Mouse (Mus musculus) kidney, adult 2 months (tissue): ENCODE measurements around the gene Dcaf8. TPM values are rescaled to one million over a fixed set of nuclear protein-coding genes. Genes with fewer than 3 reads are reported as not detected.

Experiments used
- DNase-seq: peaks from one replicate; pipeline ENCODE4 v3.0.0; 2021
- H3K27ac ChIP-seq: fragments of 200-500 bp; 2 replicates; pipeline ENCODE4 v1.5.1; 2012; ENCODE audit warnings: low read depth, low read length, control low read depth, inconsistent platforms; ENCODE audit not compliant: insufficient read depth
- H3K27me3 ChIP-seq: fragments of 200-500 bp; replicated peaks from 2 replicates; pipeline ENCODE4 v1.6.1; 2012; ENCODE audit warnings: mild to moderate bottlenecking, moderate library complexity, low read length, inconsistent platforms; ENCODE audit not compliant: control insufficient read depth, insufficient read depth
- H3K36me3 ChIP-seq: fragments of 200-500 bp; 2 replicates; pipeline ENCODE4 v1.6.1; 2012; ENCODE audit warnings: mild to moderate bottlenecking, moderate library complexity, low read length, inconsistent platforms; ENCODE audit not compliant: control insufficient read depth, insufficient read depth
- H3K4me1 ChIP-seq: fragments of 200-500 bp; 2 replicates; pipeline ENCODE4 v1.6.1; 2011; ENCODE audit warnings: low read length; ENCODE audit not compliant: control insufficient read depth, insufficient read depth
- H3K4me3 ChIP-seq: fragments of 200-500 bp; 2 replicates; pipeline ENCODE4 v1.5.1; 2011; ENCODE audit warnings: mild to moderate bottlenecking, low read depth, low read length, control low read depth; ENCODE audit not compliant: insufficient read depth
- CTCF ChIP-seq: fragments of 200-500 bp; conservative IDR thresholded peaks from 2 replicates; pipeline ENCODE4 v1.5.1; 2011; ENCODE audit warnings: low read depth, mild to moderate bottlenecking, control low read depth, low read length, moderate library complexity, mixed read lengths; ENCODE audit not compliant: insufficient read depth, insufficient read length
- POLR2A ChIP-seq: fragments of 200-500 bp; IDR thresholded peaks from one replicate; pipeline ENCODE4 v1.6.1; 2011; ENCODE audit warnings: low read depth, low read length, control low read depth
- WGBS: fragments of 180-500 bp; shearing (Covaris S2); methylation state at CpG from one replicate; pipeline ENCODE4 v1.1.7; 2018; 5-methylcytosine and 5-hydroxymethylcytosine counted together
- polyA plus RNA-seq: library from polyadenylated mRNA; depleted of rRNA; stranded (reverse); fragments of >200 nt; gene quantifications from 2 replicates; pipeline ENCODE4 v1.2.3, GENCODE M21; 2012

The Dcaf8 gene
- polyA plus RNA-seq, 1 experiment = 95.1 TPM

DNA sequence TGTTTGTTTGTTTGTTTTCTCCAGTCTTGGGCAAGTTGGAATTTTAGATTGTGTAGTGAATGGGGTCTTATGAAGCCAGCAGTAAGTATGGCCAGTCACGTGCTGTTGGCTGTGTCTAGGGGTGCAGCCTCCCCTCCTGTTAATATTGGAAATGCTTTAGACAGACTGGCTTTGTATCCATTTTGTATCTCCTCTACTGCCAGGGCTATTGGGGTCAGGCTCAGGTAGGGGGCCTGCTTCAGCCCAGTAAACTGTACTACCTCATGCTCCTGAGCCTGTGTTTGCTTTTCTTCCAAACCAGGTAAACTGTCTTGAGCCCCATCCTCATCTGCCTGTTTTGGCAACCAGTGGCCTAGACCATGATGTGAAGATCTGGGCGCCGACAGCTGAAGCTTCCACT, 44.3 kb downstream of the Dcaf8 start:
- TF ChIP-seq POLR2A (no peak), CTCF (no peak)
- H3K27me3 ChIP-seq = no peaks in the 10 kb centered on the region
- no peak overlapping the region for H3K4me3 ChIP-seq
- H3K4me1 ChIP-seq = no peaks in the 10 kb centered on the region
- H3K36me3 ChIP-seq = peaks cover 10% of the 10 kb centered on the region
- H3K27ac ChIP-seq = no peak overlapping the region
- DNase-seq = no peak
- 90% methylated on average over 3 of the region's 3 CpGs for WGBS

DNA sequence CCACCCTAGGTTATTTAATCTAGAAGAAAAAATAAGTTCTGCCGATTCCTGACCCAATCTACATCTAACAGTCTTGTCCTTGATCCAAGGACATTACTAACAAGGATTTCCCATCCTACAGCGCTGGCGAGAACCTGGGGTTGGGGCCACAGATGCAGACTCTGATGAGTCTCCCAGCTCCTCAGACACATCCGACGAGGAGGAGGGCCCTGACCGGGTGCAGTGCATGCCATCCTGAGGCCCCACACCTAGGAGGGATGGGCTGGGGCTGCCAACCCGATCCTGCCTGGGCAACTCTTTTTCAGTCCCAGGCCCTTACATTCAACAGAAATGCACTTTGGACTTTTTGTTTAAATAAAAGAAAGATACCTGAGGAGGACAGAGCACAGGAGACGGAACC, 46.6 kb downstream of the Dcaf8 start:
- DNase-seq = no peak
- no peak overlapping the region for H3K4me3 ChIP-seq
- WGBS = 62% methylated on average over 8 of the region's 8 CpGs
- H3K27ac ChIP-seq = no peak overlapping the region
- TF ChIP-seq POLR2A (no peak), CTCF (no peak)
- no peaks in the 10 kb centered on the region for H3K27me3 ChIP-seq
- H3K4me1 ChIP-seq = no peaks in the 10 kb centered on the region
- H3K36me3 ChIP-seq = peaks cover 8% of the 10 kb centered on the region

DNA sequence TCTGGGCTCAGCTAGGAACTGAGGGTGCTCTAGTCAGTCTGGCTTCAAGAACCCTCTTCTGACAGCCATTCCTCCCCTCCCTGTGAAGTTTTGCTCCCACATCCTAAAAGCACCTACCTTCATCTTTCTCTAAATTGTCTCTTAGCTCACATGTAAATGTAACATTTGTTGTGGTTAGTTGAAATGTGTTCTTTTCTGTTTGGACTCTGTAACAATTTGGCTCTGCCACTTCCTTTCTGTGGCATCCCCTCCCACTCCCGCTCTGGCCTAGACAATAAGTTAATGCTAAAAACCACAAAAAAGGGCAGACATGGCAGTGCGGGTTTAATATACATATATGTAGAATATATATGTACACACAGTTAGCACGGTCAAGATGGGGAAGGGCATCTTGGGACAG, 49.3 kb downstream of the Dcaf8 start:
- no peak for DNase-seq
- H3K4me3 ChIP-seq = no peak overlapping the region
- whole genome bisulfite sequencing = 77% methylated on average over 3 of the region's 3 CpGs
- no peak for TF ChIP-seq CTCF
- TF ChIP-seq POLR2A = no peak
- H3K27ac ChIP-seq = no peak overlapping the region
- H3K4me1 ChIP-seq = 0 out of 2 replicates have a peak, but pooled peaks cover 7% of the 10 kb centered on the region
- no peaks in the 10 kb centered on the region for H3K27me3 ChIP-seq
- peaks cover 5% of the 10 kb centered on the region for H3K36me3 ChIP-seq

DNA sequence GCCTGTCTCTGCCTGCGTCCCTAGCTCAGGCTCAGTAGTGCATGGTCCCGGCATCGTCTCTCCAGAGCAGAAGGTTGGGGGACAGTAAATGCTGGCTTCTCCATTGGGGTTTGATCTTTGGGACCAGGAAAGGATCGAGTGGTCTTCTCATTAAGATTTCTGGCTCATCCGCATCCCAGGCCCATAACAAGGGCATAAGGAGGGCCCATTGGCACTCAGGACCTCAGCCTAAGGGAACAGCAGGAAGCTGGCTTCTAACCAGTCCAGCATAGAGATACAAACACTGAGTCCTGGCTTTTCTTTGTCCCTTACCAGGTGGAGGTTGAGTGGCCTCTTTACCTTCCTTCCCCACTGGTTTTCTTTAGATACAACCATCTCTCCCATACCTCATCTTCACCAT, 50.0 kb downstream of the Dcaf8 start:
- TF ChIP-seq POLR2A = no peak
- no peak for TF ChIP-seq CTCF
- Histone ChIP-seq H3K27ac (no peak overlapping the region), H3K4me1 (peaks cover 10% of the 10 kb centered on the region; the same call in 1 of the 2 replicates), H3K4me3 (no peak overlapping the region), H3K36me3 (peaks cover 5% of the 10 kb centered on the region), H3K27me3 (no peaks in the 10 kb centered on the region)
- WGBS = 84% methylated on average over 5 of the region's 5 CpGs
- DNase-seq = no peak

DNA sequence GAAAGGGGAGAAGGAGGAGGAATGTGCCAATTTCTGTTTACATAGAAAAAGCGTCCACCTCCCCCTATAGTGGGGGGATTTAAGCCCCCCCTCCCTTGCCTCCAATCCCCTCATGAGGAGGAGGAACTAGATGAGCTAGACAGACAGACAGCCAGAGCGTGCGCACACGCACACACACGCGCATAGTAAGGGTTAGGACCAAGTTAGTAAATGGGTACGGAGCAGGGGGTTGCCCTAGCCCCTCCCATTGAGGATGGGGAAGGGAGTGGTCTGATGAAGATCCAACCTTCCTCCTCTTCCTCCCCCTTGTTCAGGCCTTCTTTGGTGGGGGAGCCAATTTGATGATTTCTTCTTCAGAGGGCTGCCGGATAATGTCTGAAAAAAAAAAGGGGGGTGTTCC, 50.4 kb downstream of the Dcaf8 start:
- Histone ChIP-seq H3K4me3 (no peak overlapping the region), H3K4me1 (peaks cover 15% of the 10 kb centered on the region), H3K27ac (no peak overlapping the region), H3K36me3 (peaks cover 5% of the 10 kb centered on the region), H3K27me3 (no peaks in the 10 kb centered on the region)
- DNase-seq = no peak
- 89% methylated on average over 8 of the region's 8 CpGs for WGBS
- TF ChIP-seq POLR2A (no peak), CTCF (no peak)

DNA sequence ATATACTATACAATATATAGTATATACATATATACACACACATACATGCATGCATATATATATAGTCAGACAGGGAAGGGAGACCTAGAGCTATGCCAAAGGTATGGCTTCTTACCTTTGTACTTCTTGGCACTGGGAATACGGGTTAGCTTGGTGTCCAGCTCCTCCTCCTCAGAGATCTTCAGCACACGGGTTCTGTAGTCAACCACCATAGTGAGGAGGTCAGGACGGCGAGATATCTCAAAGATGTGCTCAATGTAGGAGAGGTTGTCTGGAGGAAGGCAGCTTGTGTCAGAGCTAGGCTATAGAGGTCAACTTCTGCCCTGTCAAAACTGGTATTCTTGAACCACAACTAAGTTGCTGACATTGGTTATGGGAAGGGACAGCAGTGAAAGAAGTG, 51.1 kb downstream of the Dcaf8 start:
- no peak overlapping the region for H3K4me3 ChIP-seq
- 73% methylated on average over 4 of the region's 4 CpGs for WGBS
- H3K4me1 ChIP-seq = peaks cover 20% of the 10 kb centered on the region
- no peaks in the 10 kb centered on the region for H3K27me3 ChIP-seq
- TF ChIP-seq CTCF (no peak), POLR2A (no peak)
- peaks cover 3% of the 10 kb centered on the region for H3K36me3 ChIP-seq
- H3K27ac ChIP-seq = no peak overlapping the region
- DNase-seq = no peak

DNA sequence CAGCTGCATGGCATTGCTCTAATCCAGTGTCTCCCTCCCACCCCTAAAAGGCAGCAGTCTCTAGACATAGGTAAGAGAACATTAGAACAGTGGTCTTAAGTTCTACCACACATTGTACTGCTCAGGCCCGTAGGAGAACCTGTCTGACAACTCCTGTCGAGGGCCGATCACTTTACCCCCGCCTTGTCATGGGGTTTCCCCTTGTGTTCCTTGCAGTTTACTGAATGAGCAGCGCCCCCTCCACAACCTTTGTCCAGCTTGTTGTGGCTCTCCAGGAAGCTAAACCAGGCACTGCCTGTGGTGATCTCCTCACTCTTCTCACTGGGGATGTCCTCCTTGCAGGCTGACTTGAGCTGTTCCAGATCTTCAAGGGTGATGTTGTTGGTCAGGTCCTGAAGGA, 52.3 kb downstream of the Dcaf8 start:
- DNase-seq = no peak
- peaks cover 28% of the 10 kb centered on the region for H3K4me1 ChIP-seq
- H3K4me3 ChIP-seq = no peak overlapping the region
- H3K36me3 ChIP-seq = peaks cover 3% of the 10 kb centered on the region
- no peaks in the 10 kb centered on the region for H3K27me3 ChIP-seq
- TF ChIP-seq POLR2A (no peak), CTCF (no peak)
- H3K27ac ChIP-seq = no peak overlapping the region
- 66% methylated on average over 5 of the region's 5 CpGs for WGBS

DNA sequence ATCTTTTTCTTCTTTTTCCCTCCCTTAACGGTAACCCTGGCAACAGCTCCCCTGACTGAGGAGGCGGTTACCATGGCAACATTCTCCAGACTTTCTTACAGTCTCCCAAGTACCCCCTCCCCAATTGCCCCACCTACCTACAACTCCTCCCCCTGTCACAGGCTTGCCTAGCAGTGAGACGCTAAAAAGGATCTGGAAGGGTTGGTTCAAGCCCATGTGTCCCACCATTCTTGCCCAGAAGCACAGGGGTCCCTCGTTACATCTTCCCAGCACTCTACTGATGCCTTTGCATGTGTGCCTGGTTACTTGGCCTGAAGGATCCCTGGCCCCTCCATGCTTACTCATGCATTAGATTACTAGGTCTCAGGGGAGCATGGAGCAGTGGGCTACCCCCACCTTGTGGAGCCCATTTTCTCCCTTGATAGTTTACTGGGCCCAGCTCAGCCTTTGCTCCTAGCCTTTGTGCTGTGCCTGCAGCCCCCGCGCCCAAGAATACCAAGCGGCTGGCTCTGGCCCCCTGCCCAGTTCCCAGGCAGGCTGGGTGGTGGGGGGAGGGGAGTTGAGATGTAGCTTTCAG, 53.1 kb downstream of the Dcaf8 start:
- DNase-seq = no peak
- 58% methylated on average over 7 of the region's 7 CpGs for whole genome bisulfite sequencing
- no peak for TF ChIP-seq CTCF
- no peak for TF ChIP-seq POLR2A
- Histone ChIP-seq H3K36me3 (peaks cover 3% of the 10 kb centered on the region), H3K4me1 (peaks cover 34% of the 10 kb centered on the region), H3K27me3 (no peaks in the 10 kb centered on the region), H3K4me3 (no peak overlapping the region), H3K27ac (no peak overlapping the region)
